Mouse (Mus musculus) limb, embryonic 10.5 days (tissue): ENCODE data around the gene Ptprt. TPM values are rescaled to one million over a fixed set of nuclear protein-coding genes. Genes with fewer than 3 reads are reported as not detected.

ENCODE experiments used
- DNase-seq: peaks from one replicate; pipeline ENCODE4 v3.0.0-alpha.2; 2017; ENCODE audit warnings: low spot score
- H3K27ac ChIP-seq: fragments of 300-500 bp; sonication (generic); 2 replicates; pipeline ENCODE4 v1.5.1; 2016; ENCODE audit warnings: mild to moderate bottlenecking
- H3K27me3 ChIP-seq: fragments of 300-500 bp; sonication (generic); 2 replicates; pipeline ENCODE4 v1.6.1; 2016; ENCODE audit warnings: low read depth, mild to moderate bottlenecking; ENCODE audit not compliant: poor library complexity, severe bottlenecking
- H3K36me3 ChIP-seq: fragments of 300-500 bp; sonication (generic); 2 replicates; pipeline ENCODE4 v1.6.1; 2016; ENCODE audit warnings: mild to moderate bottlenecking, moderate library complexity
- H3K4me1 ChIP-seq: fragments of 300-500 bp; sonication (generic); 2 replicates; pipeline ENCODE4 v1.6.1; 2016
- H3K4me3 ChIP-seq: fragments of 300-500 bp; sonication (generic); 2 replicates; pipeline ENCODE4 v1.5.1; 2016; ENCODE audit warnings: mild to moderate bottlenecking, moderate library complexity
- H3K9me3 ChIP-seq: fragments of 300-500 bp; sonication (generic); replicated peaks from 2 replicates; pipeline ENCODE4 v1.6.1; 2016; ENCODE audit warnings: mild to moderate bottlenecking
- WGBS: fragments of 180-500 bp; shearing (Covaris S2); methylation state at CpG from one replicate; pipeline ENCODE4 v1.1.7; 2016; 5-methylcytosine and 5-hydroxymethylcytosine counted together
- polyA plus RNA-seq: library from polyadenylated mRNA; unstranded; fragments of >200 nt; fragmentation: Nextera tagmentation; extraction: Ambion mirVana; gene quantifications from 2 replicates; pipeline ENCODE4 v1.2.1, GENCODE M21; 2016

Gene Ptprt
- polyA plus RNA-seq, 1 experiment from 2014 or later = 1.0 TPM

- Histone ChIP-seq H3K4me3 (no peak overlapping the region), H3K27me3 (no peaks in the 10 kb centered on the region), H3K9me3 (no peaks in the 10 kb centered on the region), H3K4me1 (no peaks in the 10 kb centered on the region), H3K36me3 (no peaks in the 10 kb centered on the region), H3K27ac (no peak overlapping the region)
- WGBS = 61% methylated on average over 1 of the region's 1 CpGs
- DNase-seq = no peak
Observed at GRCm38 (mm10) chr2:162349047-162349446, 311.9 kb downstream of the Ptprt start.

GRCm38 (mm10) chr2:162341846-162342245 is 319.1 kb downstream of the Ptprt start:
- H3K27me3 ChIP-seq = no peaks in the 10 kb centered on the region
- no peaks in the 10 kb centered on the region for H3K36me3 ChIP-seq
- no peak for DNase-seq
- H3K9me3 ChIP-seq = no peaks in the 10 kb centered on the region
- peaks cover 9% of the 10 kb centered on the region; the same call in 1 of the 2 replicates for H3K4me1 ChIP-seq
- 74% methylated on average over 2 of the region's 2 CpGs for WGBS
- no peak overlapping the region for H3K27ac ChIP-seq
- no peak overlapping the region for H3K4me3 ChIP-seq

GRCm38 (mm10) chr2:162340231-162340630 is 320.7 kb downstream of the Ptprt start:
- no peaks in the 10 kb centered on the region for H3K9me3 ChIP-seq
- no peak overlapping the region for H3K4me3 ChIP-seq
- peaks cover 9% of the 10 kb centered on the region; the same call in 1 of the 2 replicates for H3K4me1 ChIP-seq
- no peaks in the 10 kb centered on the region for H3K27me3 ChIP-seq
- no peak overlapping the region for H3K27ac ChIP-seq
- no peak for DNase-seq
- 80% methylated on average over 1 of the region's 1 CpGs for WGBS
- no peaks in the 10 kb centered on the region for H3K36me3 ChIP-seq

- Histone ChIP-seq H3K4me3 (no peak overlapping the region), H3K4me1 (no peaks in the 10 kb centered on the region), H3K27me3 (no peaks in the 10 kb centered on the region), H3K9me3 (no peaks in the 10 kb centered on the region), H3K27ac (no peak overlapping the region), H3K36me3 (no peaks in the 10 kb centered on the region)
- WGBS = 82% methylated on average over 5 of the region's 5 CpGs
- no peak for DNase-seq
Observed at GRCm38 (mm10) chr2:162332066-162332683, 328.8 kb downstream of the Ptprt start.

- Histone ChIP-seq H3K4me1 (peaks cover 10% of the 10 kb centered on the region), H3K27me3 (no peaks in the 10 kb centered on the region), H3K27ac (no peak overlapping the region; the same call in 1 of the 2 replicates), H3K9me3 (no peaks in the 10 kb centered on the region), H3K4me3 (no peak overlapping the region), H3K36me3 (no peaks in the 10 kb centered on the region)
- 96% methylated on average over 9 of the region's 9 CpGs for WGBS
- DNase-seq = no peak
Observed at GRCm38 (mm10) chr2:162329430-162329829, 331.5 kb downstream of the Ptprt start.

GRCm38 (mm10) chr2:162322411-162322810 is 338.5 kb downstream of the Ptprt start:
- Histone ChIP-seq H3K27me3 (no peaks in the 10 kb centered on the region), H3K9me3 (no peaks in the 10 kb centered on the region; the same call in 1 of the 2 replicates), H3K4me3 (no peak overlapping the region), H3K27ac (no peak overlapping the region), H3K4me1 (peaks cover 14% of the 10 kb centered on the region), H3K36me3 (no peaks in the 10 kb centered on the region)
- DNase-seq = no peak
- WGBS = 86% methylated on average over 5 of the region's 5 CpGs

- no peak overlapping the region for H3K4me3 ChIP-seq
- 32% methylated on average over 2 of the region's 2 CpGs for WGBS
- peaks cover 7% of the 10 kb centered on the region; the same call in 1 of the 2 replicates for H3K4me1 ChIP-seq
- H3K27me3 ChIP-seq = no peaks in the 10 kb centered on the region
- H3K9me3 ChIP-seq = no peaks in the 10 kb centered on the region
- DNase-seq = no peak
- no peaks in the 10 kb centered on the region for H3K36me3 ChIP-seq
- H3K27ac ChIP-seq = no peak overlapping the region
Observed at GRCm38 (mm10) chr2:162307996-162308395, 353.0 kb downstream of the Ptprt start.

GRCm38 (mm10) chr2:162294070-162294469 is 366.9 kb downstream of the Ptprt start:
- Histone ChIP-seq H3K9me3 (no peaks in the 10 kb centered on the region), H3K4me1 (no peaks in the 10 kb centered on the region), H3K27ac (no peak overlapping the region), H3K27me3 (no peaks in the 10 kb centered on the region), H3K36me3 (no peaks in the 10 kb centered on the region), H3K4me3 (no peak overlapping the region)
- no peak for DNase-seq
- WGBS = 93% methylated on average over 2 of the region's 2 CpGs

GRCm38 (mm10) chr2:162282606-162283005 is 378.3 kb downstream of the Ptprt start:
- Histone ChIP-seq H3K27ac (no peak overlapping the region), H3K4me3 (no peak overlapping the region), H3K4me1 (peaks cover 2% of the 10 kb centered on the region; the same call in 1 of the 2 replicates), H3K9me3 (no peaks in the 10 kb centered on the region; the same call in 1 of the 2 replicates), H3K36me3 (no peaks in the 10 kb centered on the region), H3K27me3 (no peaks in the 10 kb centered on the region)
- WGBS = 90% methylated on average over 4 of the region's 4 CpGs
- no peak for DNase-seq

- 60% methylated on average over 10 of the region's 10 CpGs for WGBS
- Histone ChIP-seq H3K36me3 (no peaks in the 10 kb centered on the region), H3K4me1 (peaks cover 2% of the 10 kb centered on the region; the same call in 1 of the 2 replicates), H3K4me3 (no peak overlapping the region), H3K27ac (no peak overlapping the region), H3K27me3 (no peaks in the 10 kb centered on the region), H3K9me3 (no peaks in the 10 kb centered on the region)
- DNase-seq = no peak
Observed at GRCm38 (mm10) chr2:162282121-162282520, 378.8 kb downstream of the Ptprt start.

GRCm38 (mm10) chr2:162273826-162274225 is 387.1 kb downstream of the Ptprt start:
- Histone ChIP-seq H3K9me3 (no peaks in the 10 kb centered on the region), H3K27me3 (no peaks in the 10 kb centered on the region), H3K4me1 (no peaks in the 10 kb centered on the region), H3K36me3 (no peaks in the 10 kb centered on the region), H3K27ac (no peak overlapping the region), H3K4me3 (no peak overlapping the region)
- WGBS = 77% methylated on average over 4 of the region's 4 CpGs
- DNase-seq = no peak

- WGBS = 74% methylated on average over 2 of the region's 2 CpGs
- H3K9me3 ChIP-seq = no peaks in the 10 kb centered on the region
- H3K27me3 ChIP-seq = no peaks in the 10 kb centered on the region
- no peak overlapping the region for H3K4me3 ChIP-seq
- H3K27ac ChIP-seq = no peak overlapping the region
- no peaks in the 10 kb centered on the region for H3K36me3 ChIP-seq
- no peaks in the 10 kb centered on the region for H3K4me1 ChIP-seq
- DNase-seq = no peak
Observed at GRCm38 (mm10) chr2:162251272-162251671, 409.7 kb downstream of the Ptprt start.

GRCm38 (mm10) chr2:162248296-162248695 is 412.7 kb downstream of the Ptprt start:
- Histone ChIP-seq H3K4me3 (no peak overlapping the region), H3K36me3 (no peaks in the 10 kb centered on the region), H3K27me3 (no peaks in the 10 kb centered on the region), H3K4me1 (no peaks in the 10 kb centered on the region), H3K9me3 (no peaks in the 10 kb centered on the region), H3K27ac (no peak overlapping the region)
- 90% methylated on average over 4 of the region's 4 CpGs for WGBS
- DNase-seq = no peak

- no peak overlapping the region for H3K4me3 ChIP-seq
- WGBS = 66% methylated on average over 1 of the region's 1 CpGs
- no peaks in the 10 kb centered on the region for H3K4me1 ChIP-seq
Observed at GRCm38 (mm10) chr2:162222476-162222875, 438.5 kb downstream of the Ptprt start.

More at GRCm38 (mm10) chr2:162222476-162222875, 438.5 kb downstream of the Ptprt start:
- no peaks in the 10 kb centered on the region for H3K36me3 ChIP-seq
- no peaks in the 10 kb centered on the region for H3K27me3 ChIP-seq
- H3K9me3 ChIP-seq = no peaks in the 10 kb centered on the region
- no peak for DNase-seq
- H3K27ac ChIP-seq = no peak overlapping the region
